Mouse (Mus musculus): ENCODE measurements around the gene Pak1ip1. TPM values are rescaled to one million over a fixed set of nuclear protein-coding genes. Genes with fewer than 3 reads are reported as not detected.

Pak1ip1 gene
- polyA plus RNA-seq, 1 experiment from 2014 or later, result 50.3 TPM

GRCm38 (mm10) chr13:41008946-41009345, 8.1 kb downstream of the Pak1ip1 start:
- Histone ChIP-seq H3K9ac (replicated peaks) (no peak overlapping the region), H3K36me3 (peaks cover 88% of the 10 kb centered on the region), H3K4me2 (no peak overlapping the region), H3K4me1 (no peaks in the 10 kb centered on the region), H3K27ac (replicated peaks) (no peak overlapping the region), H3K27me3 (replicated peaks) (no peaks in the 10 kb centered on the region), H3K9me3 (replicated peaks) (no peaks in the 10 kb centered on the region), H3K4me3 (replicated peaks) (no peak overlapping the region)
- ATAC-seq (ENCODE audit: low FRiP score), result no peak
- whole genome bisulfite sequencing, result 85% methylated on average over 8 of the region's 8 CpGs

GRCm38 (mm10) chr13:41015829-41016634, 15.2 kb downstream of the Pak1ip1 start, which contains the start of gene Tmem14c:
Tmem14c (plus strand) TSS chr13:41016292.
- no peaks in the 10 kb centered on the region for H3K27me3 ChIP-seq (replicated peaks)
- H3K4me2 ChIP-seq, result peak within 1 kb of the TSS; percentile 75
- H3K9ac ChIP-seq (replicated peaks), result peak within 1 kb of the TSS; percentile 54
- H3K4me3 ChIP-seq (replicated peaks), result peak within 1 kb of the TSS; percentile 79
- H3K9me3 ChIP-seq (replicated peaks), result no peaks in the 10 kb centered on the region
- peaks cover 21% of the 10 kb centered on the region for H3K4me1 ChIP-seq
- peaks cover 45% of the 10 kb centered on the region for H3K36me3 ChIP-seq
- peak; percentile 100 for ATAC-seq (ENCODE audit: low FRiP score)
- WGBS, result under 1% methylated on average over 43 of the region's 43 CpGs
- H3K27ac ChIP-seq (replicated peaks), result peak within 1 kb of the TSS; percentile 93

- no peaks in the 10 kb centered on the region for H3K27me3 ChIP-seq (replicated peaks)
- peak overlapping the region; percentile 93 for H3K27ac ChIP-seq (replicated peaks)
- ATAC-seq (ENCODE audit: low FRiP score), result peak; percentile 7; the same call in 1 of the 2 replicates
- peak overlapping the region; percentile 79 for H3K4me3 ChIP-seq (replicated peaks)
- H3K4me1 ChIP-seq, result peaks cover 21% of the 10 kb centered on the region
- WGBS, result 35% methylated on average over 12 of the region's 12 CpGs
- H3K9me3 ChIP-seq (replicated peaks), result no peaks in the 10 kb centered on the region
- H3K36me3 ChIP-seq, result peaks cover 40% of the 10 kb centered on the region
- H3K9ac ChIP-seq (replicated peaks), result peak overlapping the region; percentile 54
- peak overlapping the region; percentile 75 for H3K4me2 ChIP-seq
Observed at GRCm38 (mm10) chr13:41016797-41017405, 16.1 kb downstream of the Pak1ip1 start.

- Histone ChIP-seq H3K4me1 (peaks cover 21% of the 10 kb centered on the region), H3K9me3 (replicated peaks) (no peaks in the 10 kb centered on the region), H3K27ac (replicated peaks) (no peak overlapping the region), H3K27me3 (replicated peaks) (no peaks in the 10 kb centered on the region), H3K4me2 (peak overlapping the region; percentile 75; the same call in 1 of the 2 replicates), H3K4me3 (replicated peaks) (no peak overlapping the region), H3K9ac (replicated peaks) (no peak overlapping the region), H3K36me3 (peaks cover 31% of the 10 kb centered on the region)
- ATAC-seq (ENCODE audit: low FRiP score), result no peak
- WGBS, result 89% methylated on average over 4 of the region's 4 CpGs
Observed at GRCm38 (mm10) chr13:41017832-41018231, 17.0 kb downstream of the Pak1ip1 start.

GRCm38 (mm10) chr13:41018236-41018635, 17.4 kb downstream of the Pak1ip1 start:
- H3K27me3 ChIP-seq (replicated peaks), result no peaks in the 10 kb centered on the region
- 92% methylated on average over 9 of the region's 9 CpGs for WGBS
- no peak overlapping the region for H3K27ac ChIP-seq (replicated peaks)
- no peak overlapping the region for H3K4me3 ChIP-seq (replicated peaks)
- H3K4me1 ChIP-seq, result peaks cover 21% of the 10 kb centered on the region
- H3K9ac ChIP-seq (replicated peaks), result no peak overlapping the region
- no peak overlapping the region for H3K4me2 ChIP-seq
- no peak for ATAC-seq (ENCODE audit: low FRiP score)
- peaks cover 27% of the 10 kb centered on the region for H3K36me3 ChIP-seq
- H3K9me3 ChIP-seq (replicated peaks), result no peaks in the 10 kb centered on the region

GRCm38 (mm10) chr13:41018756-41019591, 18.2 kb downstream of the Pak1ip1 start:
- no peak for ATAC-seq (ENCODE audit: low FRiP score)
- Histone ChIP-seq H3K4me1 (peaks cover 21% of the 10 kb centered on the region), H3K27me3 (replicated peaks) (no peaks in the 10 kb centered on the region), H3K9me3 (replicated peaks) (no peaks in the 10 kb centered on the region), H3K4me3 (replicated peaks) (no peak overlapping the region), H3K27ac (replicated peaks) (no peak overlapping the region), H3K4me2 (no peak overlapping the region), H3K9ac (replicated peaks) (no peak overlapping the region), H3K36me3 (peaks cover 22% of the 10 kb centered on the region)
- 95% methylated on average over 13 of the region's 13 CpGs for WGBS

GRCm38 (mm10) chr13:41020494-41020893, 19.7 kb downstream of the Pak1ip1 start:
- Histone ChIP-seq H3K9me3 (replicated peaks) (no peaks in the 10 kb centered on the region), H3K36me3 (peaks cover 14% of the 10 kb centered on the region), H3K4me3 (replicated peaks) (no peak overlapping the region), H3K4me1 (peaks cover 18% of the 10 kb centered on the region), H3K27ac (replicated peaks) (no peak overlapping the region), H3K27me3 (replicated peaks) (no peaks in the 10 kb centered on the region), H3K9ac (replicated peaks) (no peak overlapping the region), H3K4me2 (no peak overlapping the region)
- ATAC-seq (ENCODE audit: low FRiP score), result no peak
- WGBS, result 82% methylated on average over 7 of the region's 7 CpGs

- peaks cover 14% of the 10 kb centered on the region for H3K36me3 ChIP-seq
- no peaks in the 10 kb centered on the region for H3K9me3 ChIP-seq (replicated peaks)
- ATAC-seq (ENCODE audit: low FRiP score), result no peak
- no peak overlapping the region for H3K4me2 ChIP-seq
- peaks cover 12% of the 10 kb centered on the region for H3K4me1 ChIP-seq
- 90% methylated on average over 6 of the region's 6 CpGs for WGBS
- H3K4me3 ChIP-seq (replicated peaks), result no peak overlapping the region
- H3K27me3 ChIP-seq (replicated peaks), result no peaks in the 10 kb centered on the region
- no peak overlapping the region for H3K9ac ChIP-seq (replicated peaks)
- H3K27ac ChIP-seq (replicated peaks), result no peak overlapping the region
Observed at GRCm38 (mm10) chr13:41021607-41022006, 20.8 kb downstream of the Pak1ip1 start.

- H3K4me3 ChIP-seq (replicated peaks), result no peak overlapping the region
- no peak overlapping the region for H3K9ac ChIP-seq (replicated peaks)
- no peaks in the 10 kb centered on the region for H3K9me3 ChIP-seq (replicated peaks)
- no peak overlapping the region for H3K27ac ChIP-seq (replicated peaks)
- peaks cover 7% of the 10 kb centered on the region for H3K4me1 ChIP-seq
- no peak for ATAC-seq (ENCODE audit: low FRiP score)
- no peaks in the 10 kb centered on the region for H3K27me3 ChIP-seq (replicated peaks)
- H3K36me3 ChIP-seq, result peaks cover 14% of the 10 kb centered on the region
- WGBS, result 90% methylated on average over 13 of the region's 13 CpGs
- H3K4me2 ChIP-seq, result no peak overlapping the region
Observed at GRCm38 (mm10) chr13:41022099-41022498, 21.3 kb downstream of the Pak1ip1 start.

GRCm38 (mm10) chr13:41030098-41030497, 29.3 kb downstream of the Pak1ip1 start:
- no peak overlapping the region for H3K4me2 ChIP-seq
- WGBS, result 86% methylated on average over 5 of the region's 5 CpGs
- H3K27me3 ChIP-seq (replicated peaks), result no peaks in the 10 kb centered on the region
- H3K27ac ChIP-seq (replicated peaks), result no peak overlapping the region
- H3K4me3 ChIP-seq (replicated peaks), result no peak overlapping the region
- H3K36me3 ChIP-seq, result no peaks in the 10 kb centered on the region
- H3K9ac ChIP-seq (replicated peaks), result no peak overlapping the region
- no peak for ATAC-seq (ENCODE audit: low FRiP score)
- H3K4me1 ChIP-seq, result no peaks in the 10 kb centered on the region
- H3K9me3 ChIP-seq (replicated peaks), result no peaks in the 10 kb centered on the region

- H3K9me3 ChIP-seq (replicated peaks), result no peaks in the 10 kb centered on the region
- H3K27me3 ChIP-seq (replicated peaks), result no peaks in the 10 kb centered on the region
- H3K4me2 ChIP-seq, result no peak overlapping the region
- WGBS, result 90% methylated on average over 4 of the region's 4 CpGs
- H3K36me3 ChIP-seq, result no peaks in the 10 kb centered on the region
- H3K9ac ChIP-seq (replicated peaks), result no peak overlapping the region
- no peak for ATAC-seq (ENCODE audit: low FRiP score)
- H3K4me1 ChIP-seq, result no peaks in the 10 kb centered on the region
- no peak overlapping the region for H3K4me3 ChIP-seq (replicated peaks)
- no peak overlapping the region for H3K27ac ChIP-seq (replicated peaks)
Observed at GRCm38 (mm10) chr13:41042511-41042910, 41.7 kb downstream of the Pak1ip1 start.

Measured in neural tube, embryonic 15.5 days (tissue).